Mouse (Mus musculus): Measurements from ENCODE around the gene Endod1.
"Not testable (repeated sequence)": the region's sequence is repeated elsewhere in the genome, so short reads cannot be mapped to it uniquely, and the experiment has no call there.

Endod1 gene

GRCm38 (mm10) chr9:14379769-14380385 is 1.4 kb downstream of the Endod1 start:
- DNase-seq, result no peak

GRCm38 (mm10) chr9:14378151-14378550 is 3.2 kb downstream of the Endod1 start:
- peak; percentile 58 for DNase-seq

GRCm38 (mm10) chr9:14376149-14376548 is 5.2 kb downstream of the Endod1 start:
- DNase-seq, result no peak

DNA sequence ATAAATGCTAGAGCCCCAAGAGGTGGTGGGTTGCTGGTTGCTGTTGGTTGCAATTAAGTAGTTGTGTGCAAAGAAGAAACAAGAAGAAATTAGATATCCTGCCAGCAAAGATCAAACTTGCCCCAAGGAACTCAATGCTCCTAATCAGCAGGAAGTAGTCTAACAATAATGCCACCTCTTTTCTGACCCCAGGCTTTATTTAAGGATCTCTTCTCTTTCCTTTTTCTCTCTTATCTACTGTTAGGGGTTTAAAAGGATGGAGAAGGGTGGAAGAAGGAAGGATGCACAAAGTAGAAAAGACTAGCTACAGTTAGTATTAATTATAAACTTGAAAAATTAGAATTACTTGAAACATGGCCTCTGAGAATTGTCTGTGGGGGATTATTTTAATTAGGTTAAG is 8.9 kb downstream of the Endod1 start:
- no peak for DNase-seq

- no peak for DNase-seq
Observed at GRCm38 (mm10) chr9:14369271-14369670, 12.0 kb downstream of the Endod1 start.

GRCm38 (mm10) chr9:14367850-14368249 is 13.5 kb downstream of the Endod1 start:
- no peak for DNase-seq

DNA sequence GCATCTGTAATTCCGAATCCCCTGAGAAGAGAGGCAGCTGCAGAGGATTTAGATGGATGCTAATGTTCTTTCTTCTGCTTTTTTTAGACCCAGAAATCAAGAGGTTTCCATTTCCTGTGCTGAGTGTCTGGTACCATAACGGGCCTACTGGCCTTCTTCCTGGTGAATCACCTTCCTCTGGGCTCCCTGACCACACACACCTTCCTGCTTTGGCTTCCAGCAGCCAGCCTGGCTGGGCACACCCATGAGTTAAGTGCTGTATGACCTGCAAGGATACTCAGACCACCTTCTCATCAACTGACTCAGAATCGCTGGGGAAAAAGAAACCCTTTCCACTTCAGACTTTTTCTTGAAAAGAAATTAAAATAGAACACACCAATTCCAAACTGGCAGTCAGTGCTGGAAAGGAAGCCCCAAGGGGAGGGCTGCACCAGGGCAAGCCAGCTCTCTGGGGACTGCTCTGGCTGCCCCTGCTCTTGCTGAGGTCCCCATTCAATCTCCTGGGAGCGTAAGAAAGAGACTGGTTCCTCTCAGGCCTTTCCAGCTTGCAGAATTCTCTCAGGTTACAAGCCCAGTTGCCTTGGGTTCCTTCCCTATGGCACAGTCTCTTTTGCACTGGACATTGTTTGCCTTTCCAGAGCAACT is 15.7 kb downstream of the Endod1 start:
- DNase-seq, result no peak

DNA sequence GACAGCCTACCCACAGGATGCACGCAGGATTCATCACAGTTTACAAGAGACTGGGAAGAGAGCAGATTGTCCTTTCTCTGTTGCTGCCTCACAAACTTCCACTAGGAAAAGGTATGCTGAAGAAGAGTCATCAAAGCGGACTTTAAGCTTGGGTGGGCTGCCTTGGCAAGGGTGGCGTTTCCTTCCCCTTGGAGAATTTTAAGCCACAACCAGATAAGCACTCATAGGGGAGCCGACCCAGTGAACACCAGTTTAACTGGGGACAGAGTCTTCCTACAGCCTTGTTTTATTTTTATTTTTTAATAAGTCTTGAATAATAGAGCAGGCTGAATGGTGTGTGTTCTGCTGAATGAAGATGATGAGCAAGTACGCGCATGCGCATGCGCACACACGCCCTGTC is 16.6 kb downstream of the Endod1 start:
- no peak for DNase-seq

DNA sequence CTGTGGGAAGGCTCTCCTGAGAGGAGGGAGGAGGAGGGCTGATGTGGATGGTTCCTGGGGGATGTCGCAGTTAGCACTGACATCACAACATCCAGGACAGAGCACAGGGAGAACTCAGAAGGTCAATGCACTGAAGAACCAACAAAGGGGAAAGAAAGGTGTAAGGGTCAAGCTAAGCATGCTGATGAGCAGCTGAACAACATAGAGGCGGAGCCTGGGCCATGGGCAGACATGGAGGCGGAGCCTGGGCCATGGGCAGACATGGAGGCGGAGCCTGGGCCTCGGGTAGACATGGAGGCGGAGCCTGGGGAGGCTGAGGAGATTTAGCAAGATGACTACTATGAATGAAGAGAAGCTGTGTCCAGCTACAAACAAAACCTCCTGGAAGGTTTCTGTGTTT is 17.8 kb downstream of the Endod1 start:
- DNase-seq, result no peak

- DNase-seq, result no peak
Observed at GRCm38 (mm10) chr9:14362068-14362768, 19.1 kb downstream of the Endod1 start.

- DNase-seq, result no peak
Observed at GRCm38 (mm10) chr9:14357033-14357432, 24.3 kb downstream of the Endod1 start.

DNA sequence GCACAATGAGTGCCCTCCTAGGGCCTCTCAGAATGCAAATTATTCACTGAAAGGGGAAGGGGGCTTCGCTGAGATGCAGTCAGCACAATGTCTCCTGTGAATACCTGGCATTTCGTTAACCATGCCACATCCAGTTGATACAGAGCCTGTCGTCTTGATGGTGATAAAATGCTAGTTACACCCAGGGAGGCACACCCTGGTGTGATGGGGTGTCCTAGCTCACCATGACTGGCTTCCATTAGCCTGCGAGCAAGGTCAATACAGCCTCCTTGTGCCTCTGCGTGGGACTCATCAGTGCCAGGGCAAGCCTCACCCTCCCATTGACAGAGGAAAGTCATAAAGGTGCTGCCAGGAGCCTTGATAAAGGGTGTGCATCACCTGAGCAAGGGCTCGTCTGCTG is 26.5 kb downstream of the Endod1 start:
- no peak for DNase-seq

DNA sequence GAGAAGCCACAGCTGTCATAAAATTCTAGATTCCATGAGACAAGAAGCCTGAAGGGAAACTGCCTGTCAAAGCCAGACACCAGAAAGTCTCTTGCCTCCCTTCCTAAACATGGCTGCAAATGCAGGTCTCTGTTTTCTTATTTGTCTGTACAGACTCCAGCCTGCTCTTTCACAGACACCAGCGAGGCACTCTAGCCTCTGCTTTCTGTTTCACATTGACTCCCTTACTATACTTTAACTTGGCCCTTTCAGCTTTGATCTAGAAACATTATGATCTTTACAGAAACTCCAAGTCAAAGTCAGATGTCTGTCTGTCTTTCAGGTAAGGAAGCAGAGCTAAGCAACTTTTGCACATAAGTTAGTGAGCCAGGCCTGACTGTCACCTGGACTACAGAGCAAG is 29.0 kb downstream of the Endod1 start:
- no peak for DNase-seq

- no peak for DNase-seq
Observed at GRCm38 (mm10) chr9:14350787-14351186, 30.5 kb downstream of the Endod1 start.

DNA sequence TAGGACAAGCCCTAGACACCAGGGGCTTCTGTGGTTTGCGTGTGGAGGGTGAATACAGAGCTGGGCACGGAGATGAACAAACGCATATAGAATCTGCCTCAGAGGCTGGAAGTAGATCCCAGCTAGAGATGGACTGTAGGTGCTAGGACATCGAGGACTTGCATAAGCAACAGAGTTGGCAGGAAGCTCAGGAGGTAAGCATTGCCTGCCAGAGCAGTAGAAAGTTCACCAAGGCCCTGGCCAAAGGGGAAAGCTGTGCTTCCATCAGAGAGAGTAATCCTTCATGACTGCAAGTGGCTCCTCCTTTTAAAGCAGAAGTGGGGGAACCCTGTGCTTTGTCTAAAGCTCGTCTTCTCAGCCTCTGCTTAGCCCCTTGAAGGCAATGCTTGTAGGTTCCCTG is 31.9 kb downstream of the Endod1 start:
- no peak for DNase-seq

DNA sequence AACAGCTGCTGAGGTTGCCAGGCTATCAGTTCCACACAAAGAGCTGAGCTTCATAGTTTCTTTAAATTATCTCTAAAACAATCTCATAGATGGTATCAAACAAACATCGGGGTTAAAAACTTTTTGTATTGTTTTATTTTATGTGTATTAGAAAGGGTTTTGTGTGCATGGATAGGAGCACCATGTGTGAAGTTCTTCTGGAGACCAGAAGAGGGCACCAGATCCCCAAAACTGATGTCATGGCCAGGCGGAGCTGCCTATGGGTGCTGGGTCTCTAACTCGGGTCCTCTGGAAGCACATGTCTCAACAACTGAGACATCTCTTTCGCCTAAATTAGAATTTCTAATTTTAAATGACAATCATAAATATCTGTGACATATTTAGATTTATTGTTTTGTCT is 32.9 kb downstream of the Endod1 start:
- DNase-seq, result no peak

GRCm38 (mm10) chr9:14345866-14346265 is 35.4 kb downstream of the Endod1 start:
- not testable (repeated sequence) for DNase-seq

DNA sequence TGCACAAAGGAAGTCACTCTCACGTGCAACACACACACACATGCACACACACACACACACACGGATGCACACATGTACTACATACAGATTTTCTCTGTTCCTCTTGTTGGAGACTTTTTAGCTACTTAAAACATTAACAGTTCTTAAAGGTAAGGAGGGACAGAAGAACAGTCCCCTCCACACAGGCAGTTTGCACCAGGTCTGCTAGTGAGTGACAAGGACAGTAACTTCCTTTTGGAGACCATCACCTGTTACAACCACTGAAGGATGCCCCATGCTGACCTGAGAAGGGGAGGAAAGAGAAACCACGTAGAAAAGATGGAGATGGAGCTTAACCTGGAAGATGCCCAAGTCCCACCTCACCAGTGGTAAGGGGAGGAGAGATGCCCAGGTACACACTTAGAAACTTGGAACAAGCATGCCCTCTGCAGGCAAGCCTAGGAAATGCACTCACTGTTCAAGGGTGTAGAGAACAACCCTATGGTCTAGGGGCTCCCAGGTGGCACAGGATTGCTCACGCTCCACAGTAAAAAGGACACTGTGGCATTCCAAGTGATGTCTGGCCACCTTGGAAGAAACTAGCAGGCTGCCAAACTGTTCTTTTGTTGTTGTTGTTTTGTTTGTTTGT is 39.2 kb downstream of the Endod1 start:
- DNase-seq, result peak; percentile 62

DNA sequence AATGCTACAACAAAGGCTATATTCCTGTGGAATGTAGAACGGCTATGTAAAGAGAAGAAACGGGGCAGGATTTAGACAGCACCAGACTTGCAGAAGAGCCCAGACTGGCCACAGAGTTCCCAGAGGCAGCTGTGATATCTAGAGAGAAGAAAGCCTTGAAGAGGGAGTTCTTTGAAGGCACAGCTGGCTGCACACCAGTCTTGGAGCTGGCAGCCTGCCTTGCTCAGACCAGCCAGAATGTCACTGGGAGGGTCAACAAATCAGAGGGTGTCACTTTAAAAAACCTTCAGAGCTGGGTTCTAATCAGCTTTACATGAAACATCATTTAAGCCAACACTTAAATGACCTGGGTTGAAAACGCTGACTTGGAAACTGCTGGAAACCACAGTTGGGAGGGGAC is 42.6 kb downstream of the Endod1 start:
- no peak for DNase-seq

DNA sequence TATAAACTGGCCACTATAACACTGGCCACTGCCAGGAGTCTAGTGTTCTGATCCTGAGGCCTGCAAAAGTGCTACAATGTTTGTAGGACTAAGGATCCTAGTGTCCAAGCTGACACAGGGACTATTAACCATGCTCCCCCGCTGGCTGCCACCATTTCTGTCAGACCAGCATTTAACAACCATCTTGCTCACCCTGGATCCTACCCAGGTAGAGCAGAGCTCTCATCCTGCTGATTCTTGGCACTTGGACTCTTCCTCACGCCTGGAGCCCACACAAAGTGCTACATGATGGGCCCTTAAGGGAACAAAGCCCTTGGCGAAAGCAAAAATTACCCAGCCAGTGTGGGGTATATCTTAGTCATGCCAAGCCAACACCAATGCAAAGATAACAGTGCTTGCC is 44.4 kb downstream of the Endod1 start:
- DNase-seq, result peak; percentile 77

DNA sequence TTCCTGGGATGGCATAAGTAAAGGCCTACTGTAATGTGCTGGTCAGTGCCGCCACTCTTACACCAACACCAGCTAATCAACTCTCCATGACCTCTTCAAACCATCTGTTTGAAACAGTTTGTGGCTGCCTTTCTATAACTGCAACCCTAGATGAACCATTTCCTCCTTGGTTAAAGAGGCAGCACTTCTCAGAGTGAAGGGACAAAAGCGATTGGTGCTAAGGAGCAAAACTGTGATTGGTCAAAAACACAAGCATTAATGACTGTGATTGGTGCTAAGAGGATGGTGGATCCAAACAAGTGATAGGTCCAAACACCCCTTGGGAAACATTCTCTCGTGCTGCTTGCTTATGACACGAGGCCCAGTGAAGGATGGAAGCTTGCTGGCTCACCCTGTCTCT is 45.5 kb downstream of the Endod1 start:
- DNase-seq, result no peak

GRCm38 (mm10) chr9:14316618-14317017 is 64.7 kb downstream of the Endod1 start:
- no peak for DNase-seq

DNA sequence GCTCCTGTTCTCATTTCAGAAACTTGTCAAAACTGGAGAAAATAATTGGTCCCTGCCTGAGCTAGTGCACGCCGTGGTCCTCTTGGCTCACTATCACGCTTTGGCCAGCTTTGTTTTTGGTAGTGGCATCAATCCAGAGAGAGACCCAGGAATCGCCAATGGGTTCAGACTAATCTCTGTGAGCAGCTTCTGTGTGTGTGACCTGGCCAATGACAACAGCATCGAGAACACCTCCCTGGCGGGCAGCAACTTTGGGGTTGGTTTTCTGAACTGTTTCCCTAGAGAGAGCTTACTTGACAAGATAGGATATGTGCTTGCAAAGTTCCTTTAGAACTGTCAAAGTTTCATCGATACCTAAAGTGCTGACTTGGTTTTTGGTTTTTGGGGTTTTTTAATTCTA is 66.8 kb downstream of the Endod1 start:
- no peak for DNase-seq

- no peak for DNase-seq
Observed at GRCm38 (mm10) chr9:14313968-14314367, 67.3 kb downstream of the Endod1 start.
